ENCODE assay signal across 21 mouse cellular contexts in genomic region chr8:95172433-95172832, GRCm38 (mm10). TPM values are rescaled to one million over a fixed set of nuclear protein-coding genes. Genes with fewer than 3 reads are reported as not detected.
A peak's percentile ranks its signal among the peaks of the same experiment; 100 is the strongest.
DNase-seq lines count a peak whose midpoint lies in the region; ATAC-seq lines count a peak whose summit lies in the region.
"Had no signal": no experiment of that assay in that cellular context is flagged by ENCODE, and none has a peak within 500 bp of the region (broad histone marks: within the 10 kb centered on the region; RNA-seq: fewer than 3 reads in every experiment).

No protein-coding gene starts in this region.

- H3K4me2 ChIP-seq in hindbrain, embryonic 14.5 days (replicated peaks), result no peak overlapping the region
- no peak overlapping the region for H3K4me2 ChIP-seq in hindbrain, embryonic 12.5 days (replicated peaks)
- H3K4me2 ChIP-seq: limb, embryonic 13.5 days; liver, embryonic 12.5 days; lung, embryonic 14.5 days; midbrain, embryonic 12.5 days; neural tube, embryonic 12.5 days had no signal

- H3K4me3 ChIP-seq in hindbrain, embryonic 14.5 days (replicated peaks; ENCODE audit: low read length), result no peak overlapping the region
- H3K4me3 ChIP-seq in hindbrain, embryonic 12.5 days, result no peak overlapping the region
- H3K4me3 ChIP-seq: heart, embryonic 10.5 days; limb, embryonic 13.5 days; liver, embryonic 12.5 days; midbrain, embryonic 12.5 days; neural tube, embryonic 12.5 days had no signal

- no peaks in the 10 kb centered on the region for H3K9me3 ChIP-seq in hindbrain, embryonic 14.5 days (ENCODE audit: control insufficient read depth, low read length)
- H3K9me3 ChIP-seq in hindbrain, embryonic 12.5 days (replicated peaks), result no peaks in the 10 kb centered on the region
- H3K9me3 ChIP-seq: heart, embryonic 10.5 days; limb, embryonic 13.5 days; liver, embryonic 12.5 days; midbrain, embryonic 12.5 days; neural tube, embryonic 12.5 days had no signal

- peaks cover 17% of the 10 kb centered on the region for H3K4me1 ChIP-seq in hindbrain, embryonic 14.5 days (replicated peaks; ENCODE audit: control insufficient read depth, insufficient read depth, low read length)
- H3K4me1 ChIP-seq in hindbrain, embryonic 12.5 days, result peaks cover 17% of the 10 kb centered on the region
- H3K4me1 ChIP-seq: liver, embryonic 12.5 days had no signal

- WGBS in hindbrain, embryonic 14.5 days, result 63% methylated on average over 5 of the region's 5 CpGs
- 70% methylated on average over 5 of the region's 5 CpGs for WGBS in hindbrain, embryonic 12.5 days

- no peak overlapping the region for H3K9ac ChIP-seq in hindbrain, embryonic 14.5 days
- H3K9ac ChIP-seq in hindbrain, embryonic 12.5 days, result no peak overlapping the region
- H3K9ac ChIP-seq: limb, embryonic 13.5 days; liver, embryonic 12.5 days; lung, embryonic 14.5 days; midbrain, embryonic 12.5 days; neural tube, embryonic 12.5 days had no signal

- no peak for ATAC-seq in hindbrain, embryonic 14.5 days (ENCODE audit: low FRiP score)
- ATAC-seq in hindbrain, embryonic 12.5 days (ENCODE audit: low FRiP score), result no peak
- no peak for ATAC-seq in inflammation-experienced regulatory T-cells, adult 6 months
- ATAC-seq: liver, embryonic 12.5 days had no signal

- peak; percentile 37 for DNase-seq in adrenal gland, postnatal 14 days
- DNase-seq in adrenal gland, adult 2 months, result no peak
- DNase-seq in hindbrain, embryonic 14.5 days (ENCODE audit: low spot score), result no peak
- DNase-seq in kidney, postnatal 10 days, result peak; percentile 34
- DNase-seq in kidney, adult 11 months, result no peak
- DNase-seq in kidney, postnatal 14 days, result peak; percentile 43
- DNase-seq: cerebellum, adult 8-10 months; gastrocnemius, postnatal 10 days; heart, postnatal 4 days; lung, embryonic 14.5 days; retina, postnatal 1 day; right cerebral cortex, postnatal 4 days; thymus, postnatal 14 days had no signal

- H3K36me3 ChIP-seq in hindbrain, embryonic 14.5 days (replicated peaks; ENCODE audit: control insufficient read depth, insufficient read depth), result no peaks in the 10 kb centered on the region
- no peaks in the 10 kb centered on the region for H3K36me3 ChIP-seq in hindbrain, embryonic 12.5 days
- H3K36me3 ChIP-seq: heart, embryonic 10.5 days; limb, embryonic 13.5 days; liver, embryonic 12.5 days; midbrain, embryonic 12.5 days; neural tube, embryonic 12.5 days had no signal

- 0 out of 2 replicates have a peak overlapping the region, but pooled peaks have one; percentile 20 for H3K27ac ChIP-seq in hindbrain, embryonic 14.5 days
- H3K27ac ChIP-seq in hindbrain, embryonic 12.5 days, result no peak overlapping the region
- H3K27ac ChIP-seq: heart, embryonic 10.5 days; kidney, postnatal 0 days; limb, embryonic 13.5 days; liver, embryonic 12.5 days; midbrain, embryonic 12.5 days; neural tube, embryonic 12.5 days had no signal

- H3K27me3 ChIP-seq in hindbrain, embryonic 14.5 days (ENCODE audit: control insufficient read depth, insufficient read depth, low read length), result no peaks in the 10 kb centered on the region
- H3K27me3 ChIP-seq in hindbrain, embryonic 12.5 days, result no peaks in the 10 kb centered on the region
- H3K27me3 ChIP-seq: limb, embryonic 13.5 days; liver, embryonic 12.5 days; midbrain, embryonic 12.5 days; neural tube, embryonic 12.5 days had no signal

RNA-seq across cellular contexts. Expression of gene Kifc3, which starts 30.2 kb away (rescaled TPM):
- 94.1 and 104 TPM in 2 replicates for total RNA-seq in adrenal gland, postnatal 14 days (2021)
- total RNA-seq in adrenal gland, adult 2 months (2021), result 100 to 1,000 TPM; 134 to 144 TPM
- 268 and 330 TPM in 2 replicates for polyA plus RNA-seq in adrenal gland, adult 2 months (2012; rRNA removed)
- polyA plus RNA-seq in hindbrain, embryonic 14.5 days (2014; fragmentation: Nextera tagmentation; extraction: Ambion mirVana), result 22.0 and 24.2 TPM in 2 replicates
- polyA plus RNA-seq in hindbrain, embryonic 12.5 days (2016; fragmentation: Nextera tagmentation; extraction: Ambion mirVana), result 17.4 and 21.2 TPM in 2 replicates
- 1 to 10 TPM in 1 of 3 experiments, under 1 TPM in 1, not detected in 1; 0.40 to 1.1 TPM for polyA plus RNA-seq in inflammation-experienced regulatory T-cells, adult 6 months (2017; shearing (Covaris generic))

Comparison
In these comparisons a context has a peak if more than half of its experiments do, and no peak if none do; other contexts are left out.
1. DNase-seq: peak in adrenal gland, postnatal 14 days (single experiment), kidney, postnatal 10 days (single experiment) and kidney, postnatal 14 days (single experiment); none in adrenal gland, adult 2 months (single experiment), hindbrain, embryonic 14.5 days (single experiment) and kidney, adult 11 months (single experiment).
2. RNA of gene Kifc3, which starts 30.2 kb away (polyA plus RNA-seq): 268 to 330 TPM in adrenal gland, adult 2 months; 22.0 to 24.2 TPM in hindbrain, embryonic 14.5 days, 17.4 to 21.2 TPM in hindbrain, embryonic 12.5 days and 0.40 to 1.1 TPM in inflammation-experienced regulatory T-cells, adult 6 months; every median in the first group is over 10 times any median in the second.